Mouse (Mus musculus) MEL-GATA-1-ER (cell line): ENCODE data around the gene Ahsa1.
A peak's percentile ranks its signal among the peaks of the same experiment; 100 is the strongest.
"Not testable (repeated sequence)": the region's sequence is repeated elsewhere in the genome, so short reads cannot be mapped to it uniquely, and the experiment has no call there.

Experiments
- DNase-seq: peaks from one replicate; pipeline ENCODE4 v3.0.0-alpha.2; 2012; ENCODE audit warnings: low read depth; ENCODE audit errors: extremely low read depth

The Ahsa1 gene

GRCm38 (mm10) chr12:87266108-87266826 lies at the start of gene Ahsa1, which contains the start of gene Vipas39:
TSS of gene Ahsa1 (plus strand) at chr12:87266479.
TSS of gene Vipas39 (minus strand) at chr12:87266256.
- peak; percentile 99 for DNase-seq

- DNase-seq: no peak
Measured at GRCm38 (mm10) chr12:87217596-87217995, 48.7 kb upstream of the Ahsa1 start.

- no peak for DNase-seq
Measured at GRCm38 (mm10) chr12:87219362-87219761, 46.9 kb upstream of the Ahsa1 start.

- DNase-seq: no peak
Measured at GRCm38 (mm10) chr12:87224950-87225349, 41.3 kb upstream of the Ahsa1 start.

- DNase-seq: no peak
Measured at GRCm38 (mm10) chr12:87226801-87227200, 39.5 kb upstream of the Ahsa1 start.

- DNase-seq: no peak
Measured at GRCm38 (mm10) chr12:87229633-87230032, 36.6 kb upstream of the Ahsa1 start.

GRCm38 (mm10) chr12:87230379-87230895 lies 35.8 kb upstream of the Ahsa1 start:
- peak; percentile 38 for DNase-seq

- DNase-seq: peak; percentile 22
Measured at GRCm38 (mm10) chr12:87236882-87237483, 29.3 kb upstream of the Ahsa1 start.

GRCm38 (mm10) chr12:87238632-87239031 lies 27.6 kb upstream of the Ahsa1 start, which contains the start of gene Noxred1:
TSS of gene Noxred1 (minus strand) at chr12:87238732.
- DNase-seq: no peak

GRCm38 (mm10) chr12:87250161-87250560 lies 16.1 kb upstream of the Ahsa1 start:
- DNase-seq: no peak

GRCm38 (mm10) chr12:87253878-87254277 lies 12.4 kb upstream of the Ahsa1 start:
- DNase-seq: no peak

- no peak for DNase-seq
Measured at GRCm38 (mm10) chr12:87256629-87257028, 9.7 kb upstream of the Ahsa1 start.

- DNase-seq: no peak
Measured at GRCm38 (mm10) chr12:87260562-87260961, 5.7 kb upstream of the Ahsa1 start.

- no peak for DNase-seq
Measured at GRCm38 (mm10) chr12:87265444-87265843, 835 bp upstream of the Ahsa1 start.

GRCm38 (mm10) chr12:87266827-87267603 lies 736 bp downstream of the Ahsa1 start:
- DNase-seq: peak; percentile 42

- DNase-seq: peak; percentile 58
Measured at GRCm38 (mm10) chr12:87267682-87268081, 1.4 kb downstream of the Ahsa1 start.

- DNase-seq: no peak
Measured at GRCm38 (mm10) chr12:87274853-87275831, 8.9 kb downstream of the Ahsa1 start.

GRCm38 (mm10) chr12:87277251-87277650 lies 11.0 kb downstream of the Ahsa1 start:
- DNase-seq: not testable (repeated sequence)

- peak; percentile 33 for DNase-seq
Measured at GRCm38 (mm10) chr12:87278118-87278730, 11.9 kb downstream of the Ahsa1 start.

GRCm38 (mm10) chr12:87279350-87279749 lies 13.1 kb downstream of the Ahsa1 start:
- no peak for DNase-seq
